In genomic region chr4:74230994-74231393, GRCm38 (mm10) we compare ENCODE assay signal across 8 mouse cellular contexts. TPM values are rescaled to one million over a fixed set of nuclear protein-coding genes. Genes with fewer than 3 reads are reported as not detected.
DNase-seq lines count a peak whose midpoint lies in the region; ATAC-seq and TF ChIP-seq lines count a peak whose summit lies in the region.

No protein-coding gene starts in this region.

- H3K4me3 ChIP-seq in neural tube, embryonic 12.5 days, result no peak overlapping the region
- H3K4me3 ChIP-seq in neural tube, embryonic 15.5 days (replicated peaks), result no peak overlapping the region
- no peak overlapping the region for H3K4me3 ChIP-seq in intestine, postnatal 0 days (ENCODE audit: low read depth, low read length)
- no peak overlapping the region for H3K4me3 ChIP-seq in neural tube, embryonic 14.5 days (ENCODE audit: low read depth, low read length)

- H3K9ac ChIP-seq in neural tube, embryonic 12.5 days, result no peak overlapping the region
- no peak overlapping the region for H3K9ac ChIP-seq in neural tube, embryonic 15.5 days (replicated peaks)
- no peak overlapping the region for H3K9ac ChIP-seq in intestine, postnatal 0 days (ENCODE audit: low read depth, low read length)
- no peak overlapping the region for H3K9ac ChIP-seq in neural tube, embryonic 14.5 days (replicated peaks; ENCODE audit: low read depth, low read length)

- ATAC-seq in neural tube, embryonic 12.5 days (ENCODE audit: low FRiP score, low read depth), result peak; percentile 41
- ATAC-seq in neural tube, embryonic 15.5 days (ENCODE audit: low FRiP score), result no peak
- peak; percentile 63; the same call in 1 of the 2 replicates for ATAC-seq in intestine, postnatal 0 days
- peak; percentile 38; the same call in 1 of the 2 replicates for ATAC-seq in neural tube, embryonic 14.5 days (ENCODE audit: low read depth)
- ATAC-seq in cerebellum, adult (ENCODE audit: insufficient number of reproducible peaks, low FRiP score, low TSS enrichment), result no peak

- WGBS in neural tube, embryonic 12.5 days, result 78% methylated on average over 4 of the region's 4 CpGs
- 85% methylated on average over 4 of the region's 4 CpGs for WGBS in neural tube, embryonic 15.5 days
- WGBS in intestine, postnatal 0 days, result 78% methylated on average over 4 of the region's 4 CpGs
- WGBS in neural tube, embryonic 14.5 days, result 77% methylated on average over 4 of the region's 4 CpGs

- H3K4me1 ChIP-seq in neural tube, embryonic 12.5 days, result no peaks in the 10 kb centered on the region
- H3K4me1 ChIP-seq in neural tube, embryonic 15.5 days, result no peaks in the 10 kb centered on the region
- H3K4me1 ChIP-seq in intestine, postnatal 0 days (replicated peaks; ENCODE audit: control insufficient read depth, insufficient read depth, low read length), result no peaks in the 10 kb centered on the region
- no peaks in the 10 kb centered on the region for H3K4me1 ChIP-seq in neural tube, embryonic 14.5 days (ENCODE audit: control insufficient read depth, insufficient read depth, low read length)

- H3K27ac ChIP-seq in neural tube, embryonic 12.5 days, result no peak overlapping the region
- no peak overlapping the region for H3K27ac ChIP-seq in neural tube, embryonic 15.5 days (replicated peaks)
- H3K27ac ChIP-seq in intestine, postnatal 0 days (ENCODE audit: low read depth, low read length), result no peak overlapping the region
- H3K27ac ChIP-seq in neural tube, embryonic 14.5 days (ENCODE audit: low read depth, low read length), result no peak overlapping the region

- peak; percentile 59 for TF ChIP-seq CTCF in intestine, postnatal 0 days (IDR thresholded peaks at IDR 0.05; ENCODE audit: low read depth)

- H3K9me3 ChIP-seq in neural tube, embryonic 12.5 days, result no peaks in the 10 kb centered on the region
- H3K9me3 ChIP-seq in neural tube, embryonic 15.5 days (replicated peaks), result no peaks in the 10 kb centered on the region
- no peaks in the 10 kb centered on the region for H3K9me3 ChIP-seq in intestine, postnatal 0 days (ENCODE audit: control insufficient read depth)
- H3K9me3 ChIP-seq in neural tube, embryonic 14.5 days (ENCODE audit: control insufficient read depth, low read length), result no peaks in the 10 kb centered on the region

- no peaks in the 10 kb centered on the region for H3K36me3 ChIP-seq in neural tube, embryonic 12.5 days
- H3K36me3 ChIP-seq in neural tube, embryonic 15.5 days, result no peaks in the 10 kb centered on the region
- no peaks in the 10 kb centered on the region for H3K36me3 ChIP-seq in intestine, postnatal 0 days (ENCODE audit: control insufficient read depth, insufficient read depth)
- H3K36me3 ChIP-seq in neural tube, embryonic 14.5 days (ENCODE audit: control insufficient read depth, insufficient read depth, low read length), result no peaks in the 10 kb centered on the region

- peak; percentile 16 for DNase-seq in adrenal gland, postnatal 25 days
- DNase-seq in layer of hippocampus, postnatal 25 days (ENCODE audit: extremely low spot score in 1 of 2, low spot score in 1 of 2), result no peak
- no peak for DNase-seq in c-Kit-positive CD71-positive TER-119-positive erythroid progenitor cells, embryonic 14.5 days (ENCODE audit: low spot score)

- no peaks in the 10 kb centered on the region for H3K27me3 ChIP-seq in neural tube, embryonic 12.5 days (replicated peaks)
- H3K27me3 ChIP-seq in neural tube, embryonic 15.5 days (replicated peaks), result no peaks in the 10 kb centered on the region
- no peaks in the 10 kb centered on the region for H3K27me3 ChIP-seq in intestine, postnatal 0 days (replicated peaks; ENCODE audit: control insufficient read depth, insufficient read depth, low read length)
- H3K27me3 ChIP-seq in neural tube, embryonic 14.5 days (ENCODE audit: control insufficient read depth, insufficient read depth, low read length), result no peaks in the 10 kb centered on the region

- H3K4me2 ChIP-seq in neural tube, embryonic 12.5 days (replicated peaks), result no peak overlapping the region
- H3K4me2 ChIP-seq in neural tube, embryonic 15.5 days, result no peak overlapping the region
- H3K4me2 ChIP-seq in intestine, postnatal 0 days (replicated peaks; ENCODE audit: low read depth), result no peak overlapping the region
- H3K4me2 ChIP-seq in neural tube, embryonic 14.5 days (ENCODE audit: low read depth, low read length), result no peak overlapping the region

RNA-seq across cellular contexts. Expression of gene Kdm4c, which starts 11.3 kb away (rescaled TPM):
- polyA plus RNA-seq in neural tube, embryonic 12.5 days (2016; fragmentation: Nextera tagmentation; extraction: Ambion mirVana), result 15.2 and 16.7 TPM in 2 replicates
- 15.8 and 15.9 TPM in 2 replicates for polyA plus RNA-seq in neural tube, embryonic 15.5 days (2015; fragmentation: Nextera tagmentation; extraction: Ambion mirVana)
- total RNA-seq in adrenal gland, postnatal 25 days (2021), result 21.7 and 23.9 TPM in 2 replicates
- polyA plus RNA-seq in intestine, postnatal 0 days (2015; fragmentation: Nextera tagmentation; extraction: Ambion mirVana), result 6.5 and 7.0 TPM in 2 replicates
- 22.8 and 24.5 TPM in 2 replicates for polyA plus RNA-seq in neural tube, embryonic 14.5 days (2014; fragmentation: Nextera tagmentation; extraction: Ambion mirVana)
- total RNA-seq in layer of hippocampus, postnatal 25 days (2021), result 10 to 100 TPM; 23.6 to 26.1 TPM

Comparison
In these comparisons a context has a peak if more than half of its experiments do, and no peak if none do; other contexts are left out.
1. ATAC-seq: peak in neural tube, embryonic 12.5 days (single experiment), intestine, postnatal 0 days (single experiment) and neural tube, embryonic 14.5 days (single experiment); none in neural tube, embryonic 15.5 days (single experiment) and cerebellum, adult (single experiment).